Mouse (Mus musculus) subcutaneous adipose tissue, adult 2 months (tissue): ENCODE results near the gene Olfr866. TPM values are rescaled to one million over a fixed set of nuclear protein-coding genes. Genes with fewer than 3 reads are reported as not detected.

Source experiments
- polyA plus RNA-seq: library from polyadenylated mRNA; depleted of rRNA; stranded (reverse); fragments of >200 nt; gene quantifications from 2 replicates; pipeline ENCODE4 v1.2.3, GENCODE M21; 2012; ENCODE audit warnings: low replicate concordance; rRNA removed

Gene Olfr866
- not detected in 2 replicates for polyA plus RNA-seq

DNA sequence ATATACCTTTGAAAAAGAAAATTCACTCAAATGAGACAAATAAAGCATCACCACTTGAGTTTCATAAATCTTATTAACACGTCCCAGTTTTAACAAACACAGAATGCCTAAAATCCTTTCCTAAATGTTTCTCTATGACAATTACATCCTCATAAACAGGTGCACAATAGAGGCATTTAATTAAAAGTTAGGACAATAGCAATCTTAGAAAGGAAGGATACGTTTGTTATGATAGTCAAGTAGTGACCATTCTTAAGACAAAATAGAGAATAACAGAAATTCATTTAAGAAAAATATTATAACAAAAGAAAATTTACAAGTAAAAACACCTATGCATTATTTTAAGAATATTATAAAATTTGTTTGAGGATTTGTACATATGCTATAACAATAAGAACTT, at the start of gene Olfr866:
Olfr866 (minus strand) TSS at position 101 of the 400 bp plus-strand sequence.

DNA sequence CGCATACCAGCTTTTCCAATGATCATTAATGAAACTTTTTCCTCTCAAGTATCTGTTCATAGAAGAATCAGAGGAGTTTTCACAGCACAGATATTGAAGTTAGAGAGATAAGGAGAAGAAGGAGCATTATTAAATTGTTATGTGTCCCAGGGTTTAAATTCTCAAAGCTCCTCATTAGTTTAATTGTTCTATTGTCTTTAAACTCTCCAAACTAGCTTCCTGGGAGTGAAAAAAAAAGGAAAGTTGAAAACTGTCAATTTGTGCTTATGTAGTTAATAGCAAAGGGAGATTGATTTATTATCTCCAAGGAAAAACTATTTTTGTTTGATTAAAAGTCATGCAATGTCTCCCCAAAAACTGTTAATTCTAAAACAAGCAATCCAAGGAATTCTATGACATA, 29.6 kb upstream of the Olfr866 start, which contains the start of gene Olfr867:
Olfr867 (minus strand) TSS at position 101 of the 400 bp plus-strand sequence.

Other genes starting within 250 kb of the Olfr866 start
- not detected in 2 replicates for gene Olfr58, start 247.8 kb downstream of the Olfr866 start, polyA plus RNA-seq
- not detected in 2 replicates for gene Olfr859, start 223.1 kb downstream of the Olfr866 start, polyA plus RNA-seq
- not detected in 2 replicates for gene Olfr860, start 178.3 kb downstream of the Olfr866 start, polyA plus RNA-seq
- gene Olfr862, start 140.0 kb downstream of the Olfr866 start, polyA plus RNA-seq, result not detected in 2 replicates
- gene Olfr77, start 111.2 kb downstream of the Olfr866 start, polyA plus RNA-seq, result not detected in 2 replicates
- gene Olfr867, start 29.5 kb upstream of the Olfr866 start, polyA plus RNA-seq, result not detected in 2 replicates
- gene Olfr868, start 70.6 kb upstream of the Olfr866 start, polyA plus RNA-seq, result not detected in 2 replicates
- not detected in 2 replicates for gene Olfr869, start 101.0 kb upstream of the Olfr866 start, polyA plus RNA-seq
- gene Olfr870, start 146.0 kb upstream of the Olfr866 start, polyA plus RNA-seq, result not detected in 2 replicates
- gene Olfr871, start 184.2 kb upstream of the Olfr866 start, polyA plus RNA-seq, result not detected in 2 replicates
- gene Olfr872, start 209.1 kb upstream of the Olfr866 start, polyA plus RNA-seq, result not detected in 2 replicates